Mouse (Mus musculus) heart, postnatal 0 days (tissue): ENCODE results near the gene Pgam1. TPM values are rescaled to one million over a fixed set of nuclear protein-coding genes. Genes with fewer than 3 reads are reported as not detected.

Experiments used
- ATAC-seq: fragments of 200-750 bp; cut with Nextera tagmentation; 2 replicates; pipeline ENCODE4 v1.8.0; 2017; ENCODE audit warnings: low read depth, moderate number of reproducible peaks, moderate library complexity; ENCODE audit not compliant: insufficient read depth
- DNase-seq: peaks from one replicate; pipeline ENCODE4 v3.0.0-alpha.2; 2016; ENCODE audit warnings: low spot score
- H3K27ac ChIP-seq: fragments of 300-500 bp; sonication (generic); 2 replicates; pipeline ENCODE4 v1.5.1; 2014; ENCODE audit warnings: low read depth, mild to moderate bottlenecking
- H3K27me3 ChIP-seq: fragments of 300-500 bp; sonication (generic); 2 replicates; pipeline ENCODE4 v1.6.1; 2014; ENCODE audit warnings: low read length, mixed read lengths; ENCODE audit not compliant: control insufficient read depth, insufficient read depth
- H3K36me3 ChIP-seq: fragments of 300-500 bp; sonication (generic); replicated peaks from 2 replicates; pipeline ENCODE4 v1.6.1; 2014; ENCODE audit warnings: low read length, mixed read lengths; ENCODE audit not compliant: control insufficient read depth, insufficient read depth
- H3K4me1 ChIP-seq: fragments of 300-500 bp; sonication (generic); 2 replicates; pipeline ENCODE4 v1.6.1; 2014; ENCODE audit warnings: antibody characterized with exemption; ENCODE audit not compliant: control insufficient read depth, insufficient read depth
- H3K4me2 ChIP-seq: fragments of 300-500 bp; sonication (generic); 2 replicates; pipeline ENCODE4 v1.6.1; 2014; ENCODE audit warnings: low read depth, mild to moderate bottlenecking, low read length, moderate library complexity
- H3K4me3 ChIP-seq: fragments of 300-500 bp; sonication (generic); 2 replicates; pipeline ENCODE4 v1.5.1; 2014; ENCODE audit warnings: low read depth, low read length
- H3K9ac ChIP-seq: fragments of 300-500 bp; sonication (generic); replicated peaks from 2 replicates; pipeline ENCODE4 v1.6.1; 2014; ENCODE audit warnings: low read depth, low read length, mixed read lengths
- H3K9me3 ChIP-seq: fragments of 300-500 bp; sonication (generic); replicated peaks from 2 replicates; pipeline ENCODE4 v1.6.1; 2016; ENCODE audit warnings: low read length; ENCODE audit not compliant: control insufficient read depth
- CTCF ChIP-seq: IDR thresholded peaks from 2 replicates; pipeline ENCODE4 v1.5.1; 2016; ENCODE audit warnings: antibody characterized with exemption, control low read depth, low read depth
- EP300 ChIP-seq: IDR thresholded peaks from 2 replicates; pipeline ENCODE4 v1.6.1; 2016; ENCODE audit warnings: antibody characterized with exemption, low read depth
- WGBS: fragments of 180-500 bp; shearing (Covaris S2); extraction: QIAGEN DNeasy Blood & Tissue Kit; methylation state at CpG from one replicate; pipeline ENCODE4 v1.1.7; 2014; 5-methylcytosine and 5-hydroxymethylcytosine counted together
- polyA plus RNA-seq: library from polyadenylated mRNA; unstranded; fragments of >200 nt; fragmentation: Nextera tagmentation; extraction: Ambion mirVana; gene quantifications from 2 replicates; pipeline ENCODE4 v1.2.1, GENCODE M21; 2015
- total RNA-seq: library from RNA; depleted of rRNA; stranded (reverse); fragments of >200 nt; gene quantifications from 2 replicates; pipeline ENCODE4 v1.2.3, GENCODE M21; 2014; ENCODE audit warnings: low replicate concordance; rRNA removed

Pgam1 gene
- total and polyA plus RNA-seq, 2 experiments from 2014 or later, result 196 to 290 TPM

DNA sequence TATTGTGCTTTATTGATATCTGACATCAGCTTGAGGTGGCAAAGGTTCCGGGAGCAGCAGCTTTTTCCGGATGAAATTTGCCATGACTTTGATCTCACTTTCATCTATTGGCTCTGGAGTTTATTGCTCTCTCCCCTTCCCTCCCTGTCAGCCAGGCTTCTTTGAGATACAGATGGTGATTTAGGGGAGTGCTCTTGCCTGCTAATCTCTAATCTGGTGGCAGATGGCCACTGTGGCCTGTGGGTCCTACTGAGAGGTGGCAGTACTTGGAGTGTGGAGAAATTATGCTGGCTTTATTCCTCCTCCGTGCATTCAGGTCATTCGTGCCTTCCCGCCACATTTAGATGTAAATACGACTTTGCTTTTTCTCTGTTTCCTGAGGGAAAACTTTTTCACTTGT lies 22.4 kb downstream of the Pgam1 start:
- DNase-seq (no peak), ATAC-seq (no peak)
- whole genome bisulfite sequencing, result 39% methylated on average over 6 of the region's 6 CpGs
- Histone ChIP-seq H3K27me3 (no peaks in the 10 kb centered on the region), H3K9ac (peak overlapping the region; percentile 53), H3K27ac (no peak overlapping the region), H3K4me1 (peaks cover 15% of the 10 kb centered on the region), H3K9me3 (no peaks in the 10 kb centered on the region), H3K4me2 (peak overlapping the region; percentile 68), H3K36me3 (peaks cover 31% of the 10 kb centered on the region), H3K4me3 (peak overlapping the region; percentile 66)
- TF ChIP-seq CTCF (no peak), EP300 (no peak)

DNA sequence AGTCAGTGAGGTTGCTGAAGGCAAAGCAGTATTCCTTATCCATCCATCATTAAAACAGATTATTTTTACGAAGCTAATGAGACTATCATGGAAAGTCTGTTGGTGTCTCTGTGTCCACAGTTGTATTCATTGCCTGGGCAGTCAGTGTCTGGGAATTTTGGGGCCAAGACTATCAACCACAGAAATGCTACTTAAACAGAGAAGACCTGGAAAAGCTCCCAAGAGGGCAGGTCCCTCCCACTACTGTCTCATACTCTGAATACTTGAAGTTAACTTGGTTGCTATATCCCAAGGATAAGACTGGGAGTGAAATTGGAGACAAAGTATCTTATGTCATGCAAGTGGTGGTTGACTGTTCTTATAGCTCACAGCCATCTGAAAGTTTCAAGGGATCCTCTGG lies 24.2 kb downstream of the Pgam1 start:
- 77% methylated on average over 1 of the region's 1 CpGs for WGBS
- DNase-seq, result no peak
- Histone ChIP-seq H3K9me3 (no peaks in the 10 kb centered on the region), H3K4me3 (no peak overlapping the region), H3K4me2 (no peak overlapping the region), H3K4me1 (peaks cover 15% of the 10 kb centered on the region), H3K9ac (no peak overlapping the region), H3K27ac (no peak overlapping the region), H3K27me3 (no peaks in the 10 kb centered on the region), H3K36me3 (peaks cover 30% of the 10 kb centered on the region)
- TF ChIP-seq CTCF (no peak), EP300 (no peak)
- ATAC-seq, result no peak

DNA sequence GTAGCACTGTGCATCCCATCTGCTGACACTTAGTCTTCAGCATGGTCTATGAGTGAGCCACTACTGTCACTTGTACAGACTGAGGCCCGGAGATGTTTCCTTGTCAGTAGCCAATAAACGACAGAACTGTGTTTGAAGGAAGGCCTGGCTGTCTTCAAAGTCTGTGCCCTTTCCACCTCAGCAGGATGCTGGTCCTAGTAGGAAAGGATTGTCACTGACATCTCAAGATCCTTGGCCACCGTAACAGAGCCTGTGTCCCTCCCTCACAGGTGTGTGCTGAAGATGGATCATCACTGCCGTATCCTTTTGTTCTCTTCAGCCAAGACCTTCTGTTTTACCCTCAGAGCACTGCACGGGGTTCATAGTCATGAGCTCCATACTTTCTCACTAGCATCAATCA lies 26.8 kb downstream of the Pgam1 start:
- 80% methylated on average over 5 of the region's 5 CpGs for WGBS
- Histone ChIP-seq H3K27ac (no peak overlapping the region), H3K9me3 (no peaks in the 10 kb centered on the region), H3K36me3 (peaks cover 48% of the 10 kb centered on the region), H3K9ac (no peak overlapping the region), H3K27me3 (no peaks in the 10 kb centered on the region), H3K4me3 (no peak overlapping the region), H3K4me1 (peaks cover 9% of the 10 kb centered on the region), H3K4me2 (no peak overlapping the region)
- TF ChIP-seq EP300 (no peak), CTCF (no peak)
- DNase-seq (no peak), ATAC-seq (no peak)

DNA sequence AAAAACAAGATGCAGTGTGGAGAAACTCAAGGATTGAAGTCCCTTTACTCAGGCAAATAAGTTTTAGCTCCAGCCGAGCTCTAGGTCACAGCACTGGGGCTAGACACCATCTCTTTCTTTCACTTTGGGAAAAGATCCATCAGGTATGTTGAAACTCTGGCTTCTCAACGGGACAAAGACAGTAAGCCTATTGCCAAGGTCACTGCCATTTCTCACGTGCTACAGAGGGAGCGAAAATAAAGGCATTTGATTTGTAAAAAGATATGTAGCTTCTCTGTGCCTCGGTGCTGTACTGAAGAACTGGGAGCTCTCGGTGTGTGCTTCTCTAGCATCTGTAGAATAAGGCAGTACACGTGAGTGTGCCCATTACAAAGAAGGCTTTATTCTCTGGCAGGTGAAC lies 32.1 kb downstream of the Pgam1 start:
- Histone ChIP-seq H3K36me3 (peaks cover 87% of the 10 kb centered on the region), H3K9me3 (no peaks in the 10 kb centered on the region)
- WGBS, result 83% methylated on average over 7 of the region's 7 CpGs

DNA sequence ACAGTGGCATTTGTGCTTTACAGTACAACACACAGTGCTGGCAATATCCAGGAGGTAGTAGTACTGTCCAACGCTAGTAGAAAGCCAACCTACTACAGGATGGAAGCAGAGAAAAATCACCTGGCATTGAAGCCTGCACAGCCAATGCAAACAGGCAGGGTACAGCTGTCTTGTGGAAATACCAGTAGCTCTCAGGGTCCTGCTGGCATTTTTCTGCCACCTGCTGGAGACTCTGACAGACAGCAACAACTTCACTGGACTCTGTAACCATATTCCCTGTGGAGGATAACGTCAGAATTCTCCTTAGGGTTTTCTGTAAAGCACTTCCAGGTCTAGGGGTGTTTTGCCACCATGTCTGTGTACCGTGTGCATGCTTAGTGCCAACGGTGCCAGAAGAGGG lies 40.6 kb downstream of the Pgam1 start:
- DNase-seq (peak; percentile 7), ATAC-seq (no peak; the same call in 1 of the 2 replicates)
- peaks cover 95% of the 10 kb centered on the region for H3K36me3 ChIP-seq
- no peak overlapping the region for H3K4me3 ChIP-seq
- WGBS, result 69% methylated on average over 4 of the region's 4 CpGs
- H3K4me2 ChIP-seq, result no peak overlapping the region
- no peak overlapping the region for H3K9ac ChIP-seq
- no peaks in the 10 kb centered on the region for H3K9me3 ChIP-seq
- no peaks in the 10 kb centered on the region for H3K27me3 ChIP-seq
- peak; percentile 49 for TF ChIP-seq CTCF
- no peak for TF ChIP-seq EP300
- no peak overlapping the region for H3K27ac ChIP-seq
- no peaks in the 10 kb centered on the region for H3K4me1 ChIP-seq

More for the DNA sequence above, 32.1 kb downstream of the Pgam1 start:
- DNase-seq (no peak), ATAC-seq (no peak)
- Histone ChIP-seq H3K9ac (no peak overlapping the region), H3K27ac (no peak overlapping the region), H3K4me3 (no peak overlapping the region), H3K27me3 (no peaks in the 10 kb centered on the region), H3K4me1 (no peaks in the 10 kb centered on the region), H3K4me2 (no peak overlapping the region)
- TF ChIP-seq EP300 (no peak), CTCF (no peak)

DNA sequence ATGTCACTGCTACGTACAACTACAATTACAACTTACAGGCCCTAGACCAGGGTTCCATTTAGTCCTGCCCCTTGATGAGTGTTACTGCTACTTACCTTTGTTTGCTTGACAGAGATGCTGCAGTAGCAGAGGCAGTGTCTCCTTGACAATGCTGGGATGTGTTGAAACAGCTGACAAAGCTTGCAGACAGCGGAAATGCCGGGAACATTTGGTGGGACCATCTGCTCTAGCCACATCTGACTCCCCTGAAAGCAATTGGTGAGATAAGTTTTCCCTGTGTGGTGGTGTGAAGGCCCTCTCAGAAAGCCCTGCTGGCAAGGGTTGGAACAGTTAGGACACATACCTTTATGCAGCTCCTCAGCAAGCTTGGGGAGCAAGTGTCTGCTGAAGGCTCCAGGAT lies 41.9 kb downstream of the Pgam1 start:
- WGBS, result 91% methylated on average over 3 of the region's 3 CpGs
- no peaks in the 10 kb centered on the region for H3K4me1 ChIP-seq
- no peak overlapping the region for H3K27ac ChIP-seq
- no peak overlapping the region for H3K4me3 ChIP-seq
- TF ChIP-seq CTCF (no peak), EP300 (no peak)
- ATAC-seq (no peak), DNase-seq (no peak)
- H3K27me3 ChIP-seq, result no peaks in the 10 kb centered on the region
- peaks cover 94% of the 10 kb centered on the region for H3K36me3 ChIP-seq
- H3K4me2 ChIP-seq, result no peak overlapping the region
- no peaks in the 10 kb centered on the region for H3K9me3 ChIP-seq
- no peak overlapping the region for H3K9ac ChIP-seq

Other genes with a start within 250 kb of the Pgam1 start
- 0.61 TPM in 1 of 2 replicates, not detected in the other for gene Slit1, start 168.3 kb upstream of the Pgam1 start, total RNA-seq
- 0.10 TPM in 1 of 2 replicates, not detected in the other for gene Slit1, start 168.3 kb upstream of the Pgam1 start, polyA plus RNA-seq
- gene Arhgap19, start 109.9 kb upstream of the Pgam1 start, total RNA-seq, result 11.1 and 13.2 TPM in 2 replicates
- 2.4 and 2.7 TPM in 2 replicates for gene Arhgap19, start 109.9 kb upstream of the Pgam1 start, polyA plus RNA-seq
- 2.1 and 5.9 TPM in 2 replicates for gene Frat1, start 82.0 kb upstream of the Pgam1 start, total RNA-seq
- gene Frat1, start 82.0 kb upstream of the Pgam1 start, polyA plus RNA-seq, result 3.4 and 5.2 TPM in 2 replicates
- gene Frat2, start 63.8 kb upstream of the Pgam1 start, total RNA-seq, result 5.6 and 8.7 TPM in 2 replicates
- 1.4 and 1.9 TPM in 2 replicates for gene Frat2, start 63.8 kb upstream of the Pgam1 start, polyA plus RNA-seq
- 4.5 and 7.7 TPM in 2 replicates for gene Rrp12, start 15.8 kb upstream of the Pgam1 start, total RNA-seq
- 4.8 and 7.7 TPM in 2 replicates for gene Rrp12, start 15.8 kb upstream of the Pgam1 start, polyA plus RNA-seq
- gene Exosc1, start 21.5 kb downstream of the Pgam1 start, total RNA-seq, result 1.7 and 14.9 TPM in 2 replicates
- 32.1 and 32.6 TPM in 2 replicates for gene Exosc1, start 21.5 kb downstream of the Pgam1 start, polyA plus RNA-seq
- 44.3 and 53.2 TPM in 2 replicates for gene Zdhhc16, start 21.6 kb downstream of the Pgam1 start, total RNA-seq
- 37.3 and 38.3 TPM in 2 replicates for gene Zdhhc16, start 21.6 kb downstream of the Pgam1 start, polyA plus RNA-seq
- gene Mms19, start 69.2 kb downstream of the Pgam1 start, total RNA-seq, result 34.9 and 39.3 TPM in 2 replicates
- 11.5 and 13.1 TPM in 2 replicates for gene Mms19, start 69.2 kb downstream of the Pgam1 start, polyA plus RNA-seq
- 29.6 and 38.7 TPM in 2 replicates for gene Ubtd1, start 69.8 kb downstream of the Pgam1 start, total RNA-seq
- gene Ubtd1, start 69.8 kb downstream of the Pgam1 start, polyA plus RNA-seq, result 21.9 and 24.8 TPM in 2 replicates
- not detected in 2 replicates for gene Ankrd2, start 124.1 kb downstream of the Pgam1 start, total RNA-seq
- 0.14 TPM in 2 replicates for gene Ankrd2, start 124.1 kb downstream of the Pgam1 start, polyA plus RNA-seq
- gene Hoga1, start 133.7 kb downstream of the Pgam1 start, total RNA-seq, result 1.2 and 1.3 TPM in 2 replicates
- 1.4 and 1.5 TPM in 2 replicates for gene Hoga1, start 133.7 kb downstream of the Pgam1 start, polyA plus RNA-seq
- gene 4933411K16Rik, start 140.3 kb downstream of the Pgam1 start, total RNA-seq, result 0.15 TPM in 1 of 2 replicates, not detected in the other
- gene 4933411K16Rik, start 140.3 kb downstream of the Pgam1 start, polyA plus RNA-seq, result not detected in 2 replicates
- gene Morn4, start 174.4 kb downstream of the Pgam1 start, total RNA-seq, result 1.7 and 2.3 TPM in 2 replicates
- 5.2 and 5.7 TPM in 2 replicates for gene Morn4, start 174.4 kb downstream of the Pgam1 start, polyA plus RNA-seq
- 6.7 and 6.9 TPM in 2 replicates for gene Pi4k2a, start 178.5 kb downstream of the Pgam1 start, total RNA-seq
- 12.6 and 13.4 TPM in 2 replicates for gene Pi4k2a, start 178.5 kb downstream of the Pgam1 start, polyA plus RNA-seq
- 39.9 and 52.6 TPM in 2 replicates for gene Avpi1, start 217.1 kb downstream of the Pgam1 start, total RNA-seq
- 43.0 and 46.0 TPM in 2 replicates for gene Avpi1, start 217.1 kb downstream of the Pgam1 start, polyA plus RNA-seq
- gene Marveld1, start 235.5 kb downstream of the Pgam1 start, total RNA-seq, result 35.0 and 44.6 TPM in 2 replicates
- gene Marveld1, start 235.5 kb downstream of the Pgam1 start, polyA plus RNA-seq, result 7.2 and 8.6 TPM in 2 replicates